Mouse (Mus musculus) left cerebral cortex, adult 8-10 months (tissue): ENCODE data around the gene Cass4. TPM values are rescaled to one million over a fixed set of nuclear protein-coding genes. Genes with fewer than 3 reads are reported as not detected.

Experiments
- DNase-seq, 2 experiments: peaks; one replicate each; pipeline ENCODE4 v3.0.0; 2022; ENCODE audit warnings: low spot score in 2 of 2
- total RNA-seq, 4 experiments: library from RNA; stranded (reverse); gene quantifications; 2 replicates each; pipeline ENCODE4 v1.2.4; 2022

Cass4 gene
- total RNA-seq, 4 experiments from 2014 or later: 0.19 to 0.46 (median 0.37) TPM

GRCm38 (mm10) chr2:172481654-172482385 lies 88.2 kb downstream of the Cass4 start:
- no peak for DNase-seq

Other genes starting within 250 kb of the Cass4 start
- gene Mc3r, start 145.3 kb upstream of the Cass4 start, total RNA-seq: under 1 TPM; 0.41 to 0.93 (median 0.53) TPM
- 10 to 100 TPM; 14.2 to 17.6 (median 16.2) TPM for gene Fam210b, start 48.2 kb upstream of the Cass4 start, total RNA-seq
- 1 to 10 TPM in 3 of 4 experiments, under 1 TPM in 1; 0.93 to 2.3 (median 1.8) TPM for gene Aurka, start 23.3 kb upstream of the Cass4 start, total RNA-seq
- 10 to 100 TPM; 24.8 to 36.1 (median 29.7) TPM for gene Cstf1, start 23.1 kb upstream of the Cass4 start, total RNA-seq
- 10 to 100 TPM; 67.7 to 75.2 (median 72.8) TPM for gene Rtf2, start 46.8 kb downstream of the Cass4 start, total RNA-seq
- not detected for gene Gcnt7, start 64.8 kb downstream of the Cass4 start, total RNA-seq
- gene Fam209, start 78.7 kb downstream of the Cass4 start, total RNA-seq: not detected
- gene Tfap2c, start 155.8 kb downstream of the Cass4 start, total RNA-seq: under 1 TPM; 0.12 to 0.16 (median 0.13) TPM